Mouse (Mus musculus) spleen, postnatal 4 days (tissue): ENCODE measurements around the gene Gm49337.

Source experiments
- DNase-seq, 2 experiments: peaks; one replicate each; pipeline ENCODE4 v3.0.0; 2022; ENCODE audit warnings: low spot score in 2 of 2

Gm49337 gene

DNA sequence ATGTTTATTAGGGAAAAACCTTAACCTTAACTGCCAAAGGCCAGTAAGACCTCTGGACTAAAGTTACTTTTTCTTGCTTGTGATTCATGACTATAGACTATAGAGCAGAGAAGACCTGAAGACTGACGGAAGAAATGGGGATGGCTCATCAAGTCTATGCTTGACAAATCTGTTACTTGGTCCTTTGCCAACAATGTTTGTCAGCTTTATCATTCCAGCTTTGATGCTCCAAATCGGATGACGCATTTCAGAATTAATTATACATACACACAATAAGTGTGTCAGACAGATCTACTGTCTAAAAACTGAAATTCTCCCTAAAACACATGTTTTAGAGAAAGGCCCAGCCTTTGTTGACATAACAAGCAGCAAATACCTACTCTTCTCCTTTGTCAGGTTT, 156.1 kb downstream of the Gm49337 start:
- no peak for DNase-seq

DNA sequence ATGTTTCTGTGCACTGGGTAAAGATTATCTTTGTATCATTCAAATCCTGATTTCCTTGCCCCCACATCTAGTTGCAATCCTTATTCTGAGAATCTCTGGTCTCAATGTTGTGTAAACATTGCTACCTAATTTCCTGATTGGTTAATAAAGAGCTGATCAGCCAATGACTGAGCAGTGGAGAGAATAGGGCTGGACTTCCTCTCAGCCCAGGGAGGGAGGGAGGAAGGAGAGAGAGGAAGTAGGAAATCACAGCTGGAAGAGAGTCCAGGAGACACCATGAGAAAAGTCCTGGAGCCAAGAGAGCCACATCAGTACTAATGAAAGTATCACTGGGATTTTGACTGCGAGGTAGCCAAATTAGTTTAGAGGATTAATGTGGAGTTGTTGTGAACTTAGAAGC, 163.1 kb downstream of the Gm49337 start:
- DNase-seq, result no peak

DNA sequence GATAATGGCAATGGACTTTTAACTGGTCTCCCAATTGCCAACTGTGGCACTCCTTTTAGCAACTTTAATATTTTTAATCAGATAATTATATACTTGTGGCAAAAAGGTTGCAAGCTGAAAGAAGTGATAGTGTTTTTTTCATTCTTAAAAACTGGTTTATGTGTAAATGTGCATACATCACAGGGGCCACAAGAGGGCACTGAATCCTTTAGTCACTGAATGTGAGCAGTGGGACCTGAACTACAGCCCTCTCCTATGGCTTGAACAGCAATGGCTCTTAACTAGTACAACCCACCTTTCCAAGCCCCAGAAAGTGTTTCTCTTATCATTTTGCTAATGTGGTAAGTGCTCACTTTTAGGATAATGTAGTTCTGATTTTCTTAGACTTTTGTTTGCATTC, 168.9 kb downstream of the Gm49337 start:
- DNase-seq, result peak; percentile 37 to 64
